Mouse (Mus musculus) liver, embryonic 13.5 days (tissue): Measurements from ENCODE around the gene Gm38655. TPM values are rescaled to one million over a fixed set of nuclear protein-coding genes. Genes with fewer than 3 reads are reported as not detected.
"Not testable (repeated sequence)": the region's sequence is repeated elsewhere in the genome, so short reads cannot be mapped to it uniquely, and the experiment has no call there.

ENCODE experiments used
- ATAC-seq: fragments of 200-750 bp; cut with Nextera tagmentation; 2 replicates; pipeline ENCODE4 v1.8.0; 2017; ENCODE audit warnings: low read depth, mild to moderate bottlenecking, moderate number of reproducible peaks, moderate library complexity
- DNase-seq: peaks from one replicate; pipeline ENCODE4 v3.0.0; 2022
- H3K27ac ChIP-seq: fragments of 300-500 bp; sonication (generic); 2 replicates; pipeline ENCODE4 v1.5.1; 2015; ENCODE audit warnings: moderate library complexity, mild to moderate bottlenecking, inconsistent platforms
- H3K27me3 ChIP-seq: fragments of 300-500 bp; sonication (generic); 2 replicates; pipeline ENCODE4 v1.6.1; 2015; ENCODE audit warnings: mild to moderate bottlenecking, inconsistent platforms
- H3K36me3 ChIP-seq: fragments of 300-500 bp; sonication (generic); 2 replicates; pipeline ENCODE4 v1.6.1; 2015; ENCODE audit warnings: mild to moderate bottlenecking, inconsistent platforms
- H3K4me1 ChIP-seq: fragments of 300-500 bp; sonication (generic); replicated peaks from 2 replicates; pipeline ENCODE4 v1.6.1; 2015; ENCODE audit warnings: inconsistent platforms
- H3K4me2 ChIP-seq: fragments of 300-500 bp; sonication (generic); 2 replicates; pipeline ENCODE4 v1.6.1; 2015; ENCODE audit warnings: inconsistent platforms, mild to moderate bottlenecking, moderate library complexity
- H3K4me3 ChIP-seq: fragments of 300-500 bp; sonication (generic); replicated peaks from 2 replicates; pipeline ENCODE4 v1.5.1; 2015; ENCODE audit warnings: mild to moderate bottlenecking, inconsistent platforms
- H3K9ac ChIP-seq: fragments of 300-500 bp; sonication (generic); 2 replicates; pipeline ENCODE4 v1.6.1; 2015; ENCODE audit warnings: mild to moderate bottlenecking, inconsistent platforms
- H3K9me3 ChIP-seq: fragments of 300-500 bp; sonication (generic); replicated peaks from 2 replicates; pipeline ENCODE4 v1.6.1; 2016; ENCODE audit warnings: inconsistent platforms
- WGBS: fragments of 180-500 bp; shearing (Covaris S2); methylation state at CpG from one replicate; pipeline ENCODE4 v1.1.7; 2015; ENCODE audit not compliant: insufficient replicate concordance; 5-methylcytosine and 5-hydroxymethylcytosine counted together
- polyA plus RNA-seq: library from polyadenylated mRNA; unstranded; fragments of >200 nt; fragmentation: Nextera tagmentation; extraction: Ambion mirVana; gene quantifications from 2 replicates; pipeline ENCODE4 v1.2.1, GENCODE M21; 2015

The Gm38655 gene
- polyA plus RNA-seq: not detected in 2 replicates

DNA sequence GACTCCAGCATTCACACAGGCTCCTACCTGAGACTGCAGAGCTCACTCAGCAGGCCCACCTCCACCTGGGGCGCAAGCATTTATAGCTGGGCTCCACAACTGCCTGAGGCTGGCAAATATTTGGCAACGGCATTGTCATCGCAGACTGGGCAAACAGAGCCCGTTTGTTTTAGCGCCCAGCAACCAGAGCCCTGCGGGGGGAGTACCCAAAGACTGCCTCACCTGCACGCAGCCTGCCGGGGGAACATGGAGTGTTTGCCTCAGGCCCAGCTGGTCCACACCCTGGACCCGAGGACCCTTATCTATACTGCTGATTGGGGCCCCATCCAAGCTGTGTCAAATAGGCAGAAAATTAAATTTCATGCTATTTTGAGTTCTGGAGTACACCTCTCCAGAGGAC lies at the start of gene Gm38655:
TSS of gene Gm38655 (minus strand) at position 61 of the 400 bp plus-strand sequence.
- H3K27me3 ChIP-seq: peaks cover 44% of the 10 kb centered on the region
- no peak within 1 kb of the TSS for H3K4me3 ChIP-seq
- H3K9me3 ChIP-seq: no peaks in the 10 kb centered on the region
- H3K4me1 ChIP-seq: peaks cover 12% of the 10 kb centered on the region
- no peak within 1 kb of the TSS for H3K27ac ChIP-seq
- no peaks in the 10 kb centered on the region for H3K36me3 ChIP-seq
- 0 out of 2 replicates have a peak within 1 kb of the TSS, but pooled peaks have one; percentile 3 for H3K9ac ChIP-seq
- WGBS: 51% methylated on average over 9 of the region's 9 CpGs
- DNase-seq (no peak), ATAC-seq (no peak)
- peak within 1 kb of the TSS; percentile 23 for H3K4me2 ChIP-seq

DNA sequence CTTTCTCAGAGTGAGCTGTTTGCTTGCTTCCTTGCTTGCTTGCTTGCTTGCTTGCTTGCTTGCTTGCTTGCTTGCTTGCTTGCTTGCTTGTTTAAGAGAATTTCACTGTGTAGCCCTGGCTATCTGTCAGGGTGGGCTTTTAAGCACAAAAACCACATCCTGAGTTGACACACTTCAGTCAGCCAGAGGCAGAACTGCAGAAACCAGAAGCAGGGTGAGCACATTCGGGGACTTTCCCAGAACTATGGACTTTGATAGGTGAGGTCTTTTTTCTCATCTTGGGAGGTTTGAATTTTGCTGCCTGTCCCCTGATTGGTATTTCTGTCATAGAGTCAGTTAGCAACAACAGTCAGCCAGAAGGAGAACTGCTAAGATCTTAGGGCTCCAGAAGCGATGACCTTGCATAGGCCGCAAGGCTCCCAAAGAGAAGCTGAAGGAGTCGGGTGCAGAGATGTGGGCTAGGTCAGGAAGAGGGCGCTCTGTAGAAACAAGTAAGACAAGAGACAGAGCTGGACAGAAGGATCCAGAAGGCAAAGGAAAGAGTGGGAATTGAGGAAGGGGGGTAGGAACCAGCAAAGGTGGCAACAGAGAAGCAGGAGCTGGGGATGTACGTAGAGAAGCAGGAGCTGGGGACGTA lies 49.4 kb upstream of the Gm38655 start:
- Histone ChIP-seq H3K4me1 (peaks cover 84% of the 10 kb centered on the region), H3K9ac (peak overlapping the region; percentile 96), H3K4me2 (peak overlapping the region; percentile 93), H3K36me3 (peaks cover 38% of the 10 kb centered on the region), H3K4me3 (peak overlapping the region; percentile 86), H3K9me3 (no peaks in the 10 kb centered on the region), H3K27me3 (no peaks in the 10 kb centered on the region), H3K27ac (peak overlapping the region; percentile 99)
- 49% methylated on average over 7 of the region's 7 CpGs for WGBS
- DNase-seq (no peak), ATAC-seq (no peak)

DNA sequence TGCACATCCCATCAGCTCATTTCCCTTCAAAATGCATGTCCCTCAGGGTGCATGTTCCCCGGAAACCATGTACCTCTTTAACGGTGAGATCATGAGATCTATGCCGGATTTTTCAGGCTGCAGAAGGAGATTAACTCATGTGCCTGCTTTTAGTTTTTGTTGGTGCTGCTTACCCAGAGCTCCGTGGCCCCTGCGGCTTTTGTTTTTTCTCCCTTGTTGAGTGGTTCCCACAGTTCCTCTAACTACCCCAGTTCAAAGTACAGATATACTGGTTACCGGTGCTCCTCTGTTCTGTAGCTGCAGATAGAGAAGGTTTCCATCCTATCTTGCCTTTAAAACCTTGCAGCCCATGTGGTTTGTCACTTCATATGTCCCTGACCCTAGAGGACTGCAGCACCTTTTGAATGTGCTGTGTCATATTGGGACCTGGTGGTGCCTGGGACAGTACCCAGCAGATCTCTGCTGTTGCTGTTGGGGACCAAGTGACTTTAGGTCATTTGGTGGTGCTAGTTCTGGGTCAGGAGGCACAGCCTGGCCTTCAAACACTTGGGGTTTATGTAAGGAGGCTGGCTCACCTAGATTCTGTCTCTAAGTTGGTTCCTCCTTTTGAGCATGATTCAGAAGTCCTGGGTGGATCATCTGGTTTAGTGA lies 47.8 kb upstream of the Gm38655 start:
- Histone ChIP-seq H3K27ac (peak overlapping the region; percentile 99), H3K4me2 (peak overlapping the region; percentile 93), H3K4me1 (peaks cover 73% of the 10 kb centered on the region), H3K27me3 (no peaks in the 10 kb centered on the region), H3K9me3 (no peaks in the 10 kb centered on the region), H3K9ac (peak overlapping the region; percentile 96), H3K4me3 (peak overlapping the region; percentile 86), H3K36me3 (peaks cover 31% of the 10 kb centered on the region)
- peak; percentile 64 for DNase-seq
- ATAC-seq: peak; percentile 64
- 8% methylated on average over 6 of the region's 6 CpGs for WGBS

- 5% methylated on average over 18 of the region's 28 CpGs for WGBS
- Histone ChIP-seq H3K9ac (peak overlapping the region; percentile 96), H3K4me3 (peak overlapping the region; percentile 86), H3K36me3 (peaks cover 25% of the 10 kb centered on the region), H3K4me2 (peak overlapping the region; percentile 93), H3K27ac (peak overlapping the region; percentile 99), H3K4me1 (peaks cover 67% of the 10 kb centered on the region)
- not testable (repeated sequence) for H3K27me3 ChIP-seq, H3K9me3 ChIP-seq
- ATAC-seq (peak; percentile 67), DNase-seq (peak; percentile 39)
Observed at GRCm38 (mm10) chr17:25222504-25222940, 47.3 kb upstream of the Gm38655 start.

- Histone ChIP-seq H3K27me3 (no peaks in the 10 kb centered on the region), H3K4me1 (peaks cover 62% of the 10 kb centered on the region), H3K36me3 (peaks cover 20% of the 10 kb centered on the region), H3K4me3 (peak overlapping the region; percentile 86), H3K9ac (peak overlapping the region; percentile 77), H3K4me2 (peak overlapping the region; percentile 84), H3K9me3 (no peaks in the 10 kb centered on the region), H3K27ac (peak overlapping the region; percentile 99)
- peak; percentile 79 for DNase-seq
- WGBS: under 1% methylated on average over 22 of the region's 30 CpGs
- peak; percentile 76 for ATAC-seq
Observed at GRCm38 (mm10) chr17:25221821-25222503, 46.7 kb upstream of the Gm38655 start.

GRCm38 (mm10) chr17:25220746-25221145 lies 45.5 kb upstream of the Gm38655 start:
- Histone ChIP-seq H3K4me1 (peaks cover 49% of the 10 kb centered on the region), H3K4me3 (no peak overlapping the region), H3K27me3 (no peaks in the 10 kb centered on the region), H3K4me2 (peak overlapping the region; percentile 84), H3K36me3 (peaks cover 9% of the 10 kb centered on the region; the same call in 1 of the 2 replicates), H3K27ac (peak overlapping the region; percentile 99; the same call in 1 of the 2 replicates), H3K9me3 (no peaks in the 10 kb centered on the region), H3K9ac (peak overlapping the region; percentile 77; the same call in 1 of the 2 replicates)
- ATAC-seq (no peak), DNase-seq (no peak)
- 70% methylated on average over 1 of the region's 1 CpGs for WGBS

DNA sequence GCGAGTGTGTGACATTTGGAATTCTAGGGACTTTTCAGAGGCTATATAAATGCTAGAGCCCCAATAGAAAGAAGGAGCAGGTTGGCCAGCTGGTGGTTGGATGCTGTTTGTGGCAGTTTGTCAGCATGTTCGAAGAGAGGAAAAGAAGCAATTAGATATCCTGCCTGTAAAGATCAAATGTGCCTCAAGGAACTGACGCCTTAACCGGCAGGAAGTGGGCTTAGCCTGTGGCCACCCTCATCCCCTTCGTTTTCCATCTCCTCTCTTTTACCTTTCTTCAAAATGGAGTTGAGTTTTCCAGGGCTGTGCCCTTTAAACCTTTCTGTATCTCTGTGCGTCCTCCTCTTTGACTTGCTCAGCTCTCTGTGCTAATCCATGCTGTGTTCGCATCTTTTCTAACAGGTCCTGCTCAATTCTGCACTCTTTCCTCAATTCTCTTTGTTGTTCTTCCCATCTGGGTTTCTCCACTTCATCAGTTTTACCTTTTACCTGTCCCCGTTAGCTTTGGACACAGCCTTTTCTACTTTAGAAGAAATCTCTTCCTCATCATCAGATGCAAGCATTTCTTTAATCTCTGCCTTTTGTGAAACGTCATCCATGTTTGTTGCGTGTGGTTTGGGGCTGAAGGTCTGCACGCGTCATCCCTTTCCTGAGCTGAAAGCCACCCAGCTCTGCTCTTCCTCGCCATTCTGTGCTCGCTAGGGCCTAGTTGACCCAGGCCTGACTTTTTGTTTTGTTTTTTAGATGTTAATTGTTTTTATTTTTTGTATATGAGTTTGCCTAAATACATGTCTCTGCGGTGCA lies 44.4 kb upstream of the Gm38655 start:
- Histone ChIP-seq H3K27me3 (no peaks in the 10 kb centered on the region), H3K9me3 (no peaks in the 10 kb centered on the region), H3K36me3 (peaks cover 17% of the 10 kb centered on the region), H3K4me1 (peaks cover 45% of the 10 kb centered on the region), H3K9ac (no peak overlapping the region), H3K4me2 (no peak overlapping the region), H3K27ac (0 out of 2 replicates have a peak overlapping the region, but pooled peaks have one; percentile 1), H3K4me3 (no peak overlapping the region)
- WGBS: 75% methylated on average over 15 of the region's 15 CpGs
- no peak for DNase-seq
- ATAC-seq: no peak

- DNase-seq: no peak
- ATAC-seq: no peak
- Histone ChIP-seq H3K27ac (no peak overlapping the region), H3K36me3 (peaks cover 21% of the 10 kb centered on the region), H3K4me1 (peaks cover 37% of the 10 kb centered on the region), H3K9me3 (no peaks in the 10 kb centered on the region), H3K27me3 (no peaks in the 10 kb centered on the region), H3K4me3 (no peak overlapping the region), H3K9ac (no peak overlapping the region), H3K4me2 (no peak overlapping the region)
- 78% methylated on average over 9 of the region's 9 CpGs for WGBS
Observed at GRCm38 (mm10) chr17:25218967-25219366, 43.7 kb upstream of the Gm38655 start.

DNA sequence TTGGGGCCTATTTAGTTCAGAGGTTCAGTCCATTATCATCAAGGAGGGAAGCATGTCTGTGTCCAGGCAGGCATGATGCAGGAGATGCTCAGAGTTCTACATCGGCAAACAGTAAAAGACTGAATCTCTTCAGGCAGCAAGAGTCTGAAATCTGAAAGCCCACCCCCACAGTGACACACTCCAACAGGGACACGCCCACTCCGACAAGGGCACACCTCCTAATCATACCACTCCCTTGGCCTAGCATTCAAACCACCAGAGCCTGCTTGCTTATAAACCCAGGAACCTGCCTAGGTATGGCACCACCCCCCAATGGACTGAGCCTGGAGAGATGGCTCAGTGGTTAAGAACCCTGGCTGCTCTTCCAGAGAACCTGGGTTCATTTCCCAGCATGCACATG lies 40.2 kb upstream of the Gm38655 start:
- 68% methylated on average over 3 of the region's 3 CpGs for WGBS
- Histone ChIP-seq H3K4me2 (no peak overlapping the region), H3K36me3 (peaks cover 45% of the 10 kb centered on the region), H3K9me3 (no peaks in the 10 kb centered on the region), H3K9ac (no peak overlapping the region), H3K4me1 (peaks cover 8% of the 10 kb centered on the region), H3K4me3 (no peak overlapping the region), H3K27me3 (no peaks in the 10 kb centered on the region), H3K27ac (no peak overlapping the region; the same call in 1 of the 2 replicates)
- ATAC-seq (no peak), DNase-seq (no peak)

DNA sequence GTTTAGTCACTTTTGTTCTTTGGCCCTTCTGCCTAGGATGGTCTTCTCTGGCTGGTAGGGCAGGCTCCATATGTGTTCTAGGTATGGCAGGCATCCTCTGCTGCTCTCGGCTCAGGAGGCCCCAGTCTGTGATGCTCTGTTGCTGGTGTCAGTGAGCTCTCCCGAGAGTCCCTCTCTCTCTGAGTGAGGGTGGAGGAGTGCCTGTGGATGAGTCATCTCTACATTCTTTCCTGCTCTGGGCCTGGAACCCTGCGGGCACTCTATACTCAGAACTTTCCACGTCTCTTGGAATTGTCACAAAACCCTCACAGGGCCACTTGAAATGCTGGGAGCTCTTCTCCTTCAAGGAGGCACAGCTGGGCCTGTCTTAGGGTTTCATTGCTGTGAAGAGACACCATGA lies 36.4 kb upstream of the Gm38655 start:
- no peak for DNase-seq
- peaks cover 6% of the 10 kb centered on the region; the same call in 1 of the 2 replicates for H3K4me1 ChIP-seq
- H3K27ac ChIP-seq: no peak overlapping the region
- H3K27me3 ChIP-seq: no peaks in the 10 kb centered on the region
- no peak overlapping the region for H3K4me3 ChIP-seq
- no peaks in the 10 kb centered on the region for H3K9me3 ChIP-seq
- no peak overlapping the region for H3K9ac ChIP-seq
- peaks cover 70% of the 10 kb centered on the region for H3K36me3 ChIP-seq
- WGBS: 77% methylated on average over 4 of the region's 4 CpGs
- ATAC-seq: no peak
- H3K4me2 ChIP-seq: no peak overlapping the region
